Mouse (Mus musculus): ENCODE measurements at regions not wholly inside any gene's neighbourhood (a gene's known extent, or its start where the extent isn't known, plus 50 kb on each side); places are given as distances from the start of the nearest gene placed in this dataset.
"Not testable (repeated sequence)": the region's sequence is repeated elsewhere in the genome, so short reads cannot be mapped to it uniquely, and the experiment has no call there.

GRCm38 (mm10) chrX:97141170-97142085 lies 69.0 kb downstream of the Pgr15l start:
- 51% methylated on average over 15 of the region's 27 CpGs for WGBS
- not testable (repeated sequence) for H3K4me1 ChIP-seq (ENCODE audit: insufficient read depth, low read length); H3K27ac ChIP-seq (ENCODE audit: low read length); H3K9ac ChIP-seq (replicated peaks; ENCODE audit: low read length); H3K9me3 ChIP-seq (ENCODE audit: low read length); H3K27me3 ChIP-seq (ENCODE audit: insufficient read depth, low read length); H3K4me2 ChIP-seq (replicated peaks; ENCODE audit: low read depth, low read length); H3K36me3 ChIP-seq (ENCODE audit: insufficient read depth, low read length)
- peak overlapping the region; percentile 19 for H3K4me3 ChIP-seq (ENCODE audit: low read length)
- ATAC-seq (ENCODE audit: low FRiP score, low TSS enrichment) = 0 out of 2 replicates have a peak, but pooled peaks have one; percentile 51

DNA sequence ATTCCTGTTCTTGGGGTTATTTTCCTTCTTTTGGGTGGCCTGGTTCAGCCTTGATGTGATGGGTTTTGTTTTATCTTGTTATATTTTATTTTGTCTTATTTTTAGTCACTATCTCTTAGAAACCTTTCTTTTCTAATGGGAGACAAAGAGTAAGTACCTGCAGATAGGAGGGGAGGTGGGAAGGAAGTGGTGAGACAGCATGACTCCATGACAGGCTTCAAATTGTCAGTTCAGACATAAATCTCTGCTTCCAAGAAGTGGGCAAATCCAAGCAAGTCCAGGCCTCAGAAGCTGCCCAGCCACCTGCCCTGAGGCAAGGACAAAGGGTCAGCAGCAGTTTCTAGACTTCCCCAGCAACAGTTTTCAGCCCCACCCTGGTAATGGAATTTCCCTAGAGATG lies 69.8 kb downstream of the Pgr15l start:
- no peak for ATAC-seq (ENCODE audit: low FRiP score, low TSS enrichment)
- no peaks in the 10 kb centered on the region for H3K27me3 ChIP-seq (ENCODE audit: insufficient read depth, low read length)
- no peaks in the 10 kb centered on the region for H3K4me1 ChIP-seq (ENCODE audit: insufficient read depth, low read length)
- H3K4me2 ChIP-seq (replicated peaks; ENCODE audit: low read depth, low read length) = peak overlapping the region; percentile 34
- peak overlapping the region; percentile 19 for H3K4me3 ChIP-seq (ENCODE audit: low read length)
- no peak overlapping the region for H3K9ac ChIP-seq (replicated peaks; ENCODE audit: low read length)
- H3K9me3 ChIP-seq (ENCODE audit: low read length) = no peaks in the 10 kb centered on the region
- no peaks in the 10 kb centered on the region for H3K36me3 ChIP-seq (ENCODE audit: insufficient read depth, low read length)
- H3K27ac ChIP-seq (ENCODE audit: low read length) = no peak overlapping the region

GRCm38 (mm10) chrX:97156155-97156554 lies 83.8 kb downstream of the Pgr15l start:
- H3K4me1 ChIP-seq (ENCODE audit: insufficient read depth, low read length) = no peaks in the 10 kb centered on the region

More at GRCm38 (mm10) chrX:97156155-97156554, 83.8 kb downstream of the Pgr15l start:
- H3K27ac ChIP-seq (ENCODE audit: low read length) = no peak overlapping the region
- H3K4me3 ChIP-seq (ENCODE audit: low read length) = no peak overlapping the region
- H3K9me3 ChIP-seq (ENCODE audit: low read length) = no peaks in the 10 kb centered on the region
- no peaks in the 10 kb centered on the region for H3K27me3 ChIP-seq (ENCODE audit: insufficient read depth, low read length)
- 85% methylated on average over 2 of the region's 2 CpGs for WGBS
- no peak overlapping the region for H3K4me2 ChIP-seq (replicated peaks; ENCODE audit: low read depth, low read length)
- no peak for ATAC-seq (ENCODE audit: low FRiP score, low TSS enrichment)
- H3K9ac ChIP-seq (replicated peaks; ENCODE audit: low read length) = no peak overlapping the region
- no peaks in the 10 kb centered on the region for H3K36me3 ChIP-seq (ENCODE audit: insufficient read depth, low read length)

Data from kidney, embryonic 16.5 days (tissue).